Mouse (Mus musculus) leukemia stem cell, adult 10-12 weeks (primary cell): ENCODE measurements around the gene Ptbp1. TPM values are rescaled to one million over a fixed set of nuclear protein-coding genes. Genes with fewer than 3 reads are reported as not detected.

Experiments used
- polyA plus RNA-seq: library from polyadenylated mRNA; stranded (reverse); fragments of >175 nt; gene quantifications from 2 replicates; pipeline ENCODE4 v1.2.3, GENCODE M21; 2012; ENCODE audit warnings: low replicate concordance

Gene Ptbp1
- polyA plus RNA-seq = 557 and 1,313 TPM in 2 replicates

GRCm38 (mm10) chr10:79853860-79854795 is at the start of gene Ptbp1:
Ptbp1 (plus strand) TSS chr10:79854427.

GRCm38 (mm10) chr10:79820782-79821181 is 33.4 kb upstream of the Ptbp1 start, which contains the start of gene Misp:
Misp (plus strand) TSS chr10:79820989.

GRCm38 (mm10) chr10:79874290-79874862 is 20.1 kb downstream of the Ptbp1 start, which contains the start of the genes Prtn3 and Plppr3:
Prtn3 (plus strand) TSS chr10:79874476.
Plppr3 (minus strand) TSS chr10:79874634.

GRCm38 (mm10) chr10:79886054-79886453 is 31.8 kb downstream of the Ptbp1 start, which contains the start of gene Elane:
Elane (plus strand) TSS chr10:79886247.

GRCm38 (mm10) chr10:79890670-79891069 is 36.4 kb downstream of the Ptbp1 start, which contains the start of gene Cfd:
Cfd (plus strand) TSS chr10:79890853.

GRCm38 (mm10) chr10:79908167-79909091 is 54.2 kb downstream of the Ptbp1 start, which contains the start of gene Med16:
Med16 (minus strand) TSS chr10:79908923.

GRCm38 (mm10) chr10:79910556-79910955 is 56.3 kb downstream of the Ptbp1 start, which contains the start of gene Gm26602:
Gm26602 (plus strand) TSS chr10:79910856.

Other genes with a start within 250 kb of the Ptbp1 start
- gene C2cd4c, start 240.4 kb upstream of the Ptbp1 start, polyA plus RNA-seq = 0.02 TPM in 1 of 2 replicates, not detected in the other
- gene Shc2, start 216.5 kb upstream of the Ptbp1 start, polyA plus RNA-seq = 0.07 and 0.15 TPM in 2 replicates
- gene Odf3l2, start 208.7 kb upstream of the Ptbp1 start, polyA plus RNA-seq = not detected in 2 replicates
- 1.2 and 4.1 TPM in 2 replicates for gene Madcam1, start 189.9 kb upstream of the Ptbp1 start, polyA plus RNA-seq
- gene Tpgs1, start 185.1 kb upstream of the Ptbp1 start, polyA plus RNA-seq = 124 and 133 TPM in 2 replicates
- gene Cdc34, start 172.2 kb upstream of the Ptbp1 start, polyA plus RNA-seq = 509 and 614 TPM in 2 replicates
- 0.73 and 5.0 TPM in 2 replicates for gene Gzmm, start 165.4 kb upstream of the Ptbp1 start, polyA plus RNA-seq
- gene Bsg, start 149.9 kb upstream of the Ptbp1 start, polyA plus RNA-seq = 1,297 and 3,633 TPM in 2 replicates
- 3.5 and 7.7 TPM in 2 replicates for gene Hcn2, start 137.8 kb upstream of the Ptbp1 start, polyA plus RNA-seq
- 55.2 and 56.1 TPM in 2 replicates for gene Polrmt, start 107.8 kb upstream of the Ptbp1 start, polyA plus RNA-seq
- gene Fgf22, start 99.4 kb upstream of the Ptbp1 start, polyA plus RNA-seq = 0.23 TPM in 1 of 2 replicates, not detected in the other
- 437 and 591 TPM in 2 replicates for gene Rnf126, start 87.5 kb upstream of the Ptbp1 start, polyA plus RNA-seq
- 1.4 and 2.5 TPM in 2 replicates for gene Fstl3, start 77.2 kb upstream of the Ptbp1 start, polyA plus RNA-seq
- 0.16 TPM in 1 of 2 replicates, not detected in the other for gene Prss57, start 63.5 kb upstream of the Ptbp1 start, polyA plus RNA-seq
- gene Palm, start 60.9 kb upstream of the Ptbp1 start, polyA plus RNA-seq = 6.9 and 13.2 TPM in 2 replicates
- gene Misp, start 33.4 kb upstream of the Ptbp1 start, polyA plus RNA-seq = 0.45 TPM in 1 of 2 replicates, not detected in the other
- gene Prtn3, start 20.0 kb downstream of the Ptbp1 start, polyA plus RNA-seq = 10.8 and 17.6 TPM in 2 replicates
- gene Plppr3, start 20.2 kb downstream of the Ptbp1 start, polyA plus RNA-seq = 0.51 and 0.96 TPM in 2 replicates
- 4.2 and 5.4 TPM in 2 replicates for gene Elane, start 31.8 kb downstream of the Ptbp1 start, polyA plus RNA-seq
- not detected in 2 replicates for gene Cfd, start 36.4 kb downstream of the Ptbp1 start, polyA plus RNA-seq
- 54.4 and 61.9 TPM in 2 replicates for gene Med16, start 54.5 kb downstream of the Ptbp1 start, polyA plus RNA-seq
- not detected in 2 replicates for gene Gm26602, start 56.4 kb downstream of the Ptbp1 start, polyA plus RNA-seq
- gene Kiss1r, start 62.5 kb downstream of the Ptbp1 start, polyA plus RNA-seq = 0.52 and 0.64 TPM in 2 replicates
- gene R3hdm4, start 66.8 kb downstream of the Ptbp1 start, polyA plus RNA-seq = 102 and 146 TPM in 2 replicates
- gene Arid3a, start 72.6 kb downstream of the Ptbp1 start, polyA plus RNA-seq = 59.2 and 117 TPM in 2 replicates
- gene Wdr18, start 105.7 kb downstream of the Ptbp1 start, polyA plus RNA-seq = 67.7 and 87.8 TPM in 2 replicates
- 0.12 and 0.17 TPM in 2 replicates for gene Grin3b, start 116.3 kb downstream of the Ptbp1 start, polyA plus RNA-seq
- gene Tmem259, start 129.9 kb downstream of the Ptbp1 start, polyA plus RNA-seq = 658 and 1,473 TPM in 2 replicates
- gene Cnn2, start 134.2 kb downstream of the Ptbp1 start, polyA plus RNA-seq = 222 and 247 TPM in 2 replicates
- 37.0 and 54.4 TPM in 2 replicates for gene Abca7, start 142.1 kb downstream of the Ptbp1 start, polyA plus RNA-seq
- gene Arhgap45, start 162.2 kb downstream of the Ptbp1 start, polyA plus RNA-seq = 156 and 353 TPM in 2 replicates
- 53.8 and 132 TPM in 2 replicates for gene Polr2e, start 185.4 kb downstream of the Ptbp1 start, polyA plus RNA-seq
- 698 and 1,678 TPM in 2 replicates for gene Gpx4, start 192.7 kb downstream of the Ptbp1 start, polyA plus RNA-seq